20 mouse cellular contexts compared by ENCODE assay signal in the genomic region with DNA sequence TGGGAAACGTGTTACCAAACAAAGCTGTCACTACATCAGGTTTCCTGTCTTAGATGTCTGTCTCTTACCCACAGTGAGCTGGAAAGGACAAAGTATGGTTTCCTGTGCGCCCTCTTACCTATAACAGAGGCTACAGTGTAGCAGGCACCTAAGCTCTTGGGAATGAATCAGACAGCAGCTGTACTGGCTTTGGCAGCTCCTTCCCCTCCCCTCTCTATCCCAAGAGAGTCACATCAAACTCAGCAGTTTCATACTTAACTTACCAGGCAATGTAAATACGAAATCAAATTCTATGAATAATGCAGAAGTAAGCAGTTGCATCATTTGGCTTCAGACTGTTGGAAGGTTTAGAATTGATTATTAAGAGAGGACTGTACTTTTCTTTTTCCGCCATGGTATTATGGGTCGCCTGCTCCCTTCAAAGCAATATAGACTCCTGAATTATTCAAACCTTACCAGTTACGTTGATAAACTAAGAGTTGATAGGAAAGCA. TPM values are rescaled to one million over a fixed set of nuclear protein-coding genes. Genes with fewer than 3 reads are reported as not detected.
DNase-seq lines count a peak whose midpoint lies in the region; ATAC-seq and TF ChIP-seq lines count a peak whose summit lies in the region.
"Had no signal": no experiment of that assay in that cellular context is flagged by ENCODE, and none has a peak within 500 bp of the region (broad histone marks: within the 10 kb centered on the region; RNA-seq: fewer than 3 reads in every experiment).

No protein-coding gene starts in this region.

- no peak overlapping the region for H3K9ac ChIP-seq in midbrain, embryonic 15.5 days
- no peak overlapping the region for H3K9ac ChIP-seq in midbrain, postnatal 0 days (replicated peaks; ENCODE audit: low read length, poor library complexity, severe bottlenecking)
- no peak overlapping the region for H3K9ac ChIP-seq in midbrain, embryonic 16.5 days (ENCODE audit: low read depth, low read length)
- H3K9ac ChIP-seq: hindbrain, embryonic 13.5 days had no signal

- H3K4me3 ChIP-seq in gastrocnemius, adult 2 months = peak overlapping the region; percentile 56
- H3K4me3 ChIP-seq in midbrain, embryonic 15.5 days = no peak overlapping the region
- H3K4me3 ChIP-seq in midbrain, postnatal 0 days (ENCODE audit: low read depth, low read length) = no peak overlapping the region
- H3K4me3 ChIP-seq in midbrain, embryonic 16.5 days (ENCODE audit: low read depth, low read length) = no peak overlapping the region
- H3K4me3 ChIP-seq: embryonic facial prominence, embryonic 10.5 days; forebrain, embryonic 10.5 days; hindbrain, embryonic 13.5 days had no signal

- H3K36me3 ChIP-seq in midbrain, embryonic 15.5 days (replicated peaks) = no peaks in the 10 kb centered on the region
- no peaks in the 10 kb centered on the region for H3K36me3 ChIP-seq in midbrain, postnatal 0 days (ENCODE audit: insufficient read depth, low read length)
- H3K36me3 ChIP-seq in midbrain, embryonic 16.5 days (ENCODE audit: control insufficient read depth, insufficient read depth, low read length) = no peaks in the 10 kb centered on the region
- H3K36me3 ChIP-seq: embryonic facial prominence, embryonic 10.5 days; forebrain, embryonic 10.5 days; hindbrain, embryonic 13.5 days had no signal

- peak overlapping the region; percentile 95 for H3K27ac ChIP-seq in gastrocnemius, adult 2 months
- H3K27ac ChIP-seq in midbrain, embryonic 15.5 days = no peak overlapping the region
- no peak overlapping the region for H3K27ac ChIP-seq in midbrain, postnatal 0 days (ENCODE audit: low read depth, low read length)
- H3K27ac ChIP-seq in midbrain, embryonic 16.5 days (ENCODE audit: low read length) = no peak overlapping the region
- H3K27ac ChIP-seq: embryonic facial prominence, embryonic 10.5 days; forebrain, embryonic 10.5 days; hindbrain, embryonic 13.5 days; hindbrain, postnatal 0 days had no signal

- 61% methylated on average over 6 of the region's 6 CpGs for WGBS in midbrain, embryonic 15.5 days
- 56% methylated on average over 6 of the region's 6 CpGs for WGBS in midbrain, postnatal 0 days
- WGBS in midbrain, embryonic 16.5 days = 58% methylated on average over 6 of the region's 6 CpGs

- H3K4me2 ChIP-seq in midbrain, embryonic 15.5 days = no peak overlapping the region
- H3K4me2 ChIP-seq in midbrain, postnatal 0 days (ENCODE audit: low read depth, low read length, poor library complexity, severe bottlenecking) = no peak overlapping the region
- no peak overlapping the region for H3K4me2 ChIP-seq in midbrain, embryonic 16.5 days (ENCODE audit: low read length)
- H3K4me2 ChIP-seq: hindbrain, embryonic 13.5 days had no signal

- H3K4me1 ChIP-seq in midbrain, embryonic 15.5 days = no peaks in the 10 kb centered on the region
- H3K4me1 ChIP-seq in midbrain, postnatal 0 days (ENCODE audit: insufficient read depth, low read length) = no peaks in the 10 kb centered on the region
- H3K4me1 ChIP-seq in midbrain, embryonic 16.5 days (ENCODE audit: control insufficient read depth, insufficient read depth, low read length) = peaks cover 2% of the 10 kb centered on the region; the same call in 1 of the 2 replicates
- H3K4me1 ChIP-seq: embryonic facial prominence, embryonic 10.5 days; hindbrain, embryonic 13.5 days had no signal

- no peak for TF ChIP-seq CTCF in gastrocnemius, adult 2 months (IDR thresholded peaks at IDR 0.05)
- no peak for TF ChIP-seq CTCF in midbrain, postnatal 0 days (IDR thresholded peaks at IDR 0.05)

- DNase-seq in gastrocnemius, adult 2 months = no peak
- DNase-seq in gastrocnemius, adult 18-20 months (ENCODE audit: low spot score) = no peak
- no peak for DNase-seq in midbrain, postnatal 0 days (ENCODE audit: low spot score)
- no peak for DNase-seq in T-cell, adult 2 months (ENCODE audit: low spot score)
- DNase-seq in spleen, postnatal 4 days (ENCODE audit: low spot score in 2 of 2) = no peak
- DNase-seq: adrenal gland, postnatal 14 days; cerebellum, adult 18-20 months; cerebellum, adult 9-11 months; cerebellum, postnatal 36 days; gastrocnemius, postnatal 10 days; heart, postnatal 10 days; heart, postnatal 4 days had no signal

- intact Hi-C loops in gastrocnemius, adult 2 months (cut with DNase I) = no loop called here

- no peaks in the 10 kb centered on the region for H3K27me3 ChIP-seq in midbrain, embryonic 15.5 days (replicated peaks)
- no peaks in the 10 kb centered on the region for H3K27me3 ChIP-seq in midbrain, postnatal 0 days (ENCODE audit: insufficient read depth, low read length)
- no peaks in the 10 kb centered on the region for H3K27me3 ChIP-seq in midbrain, embryonic 16.5 days (ENCODE audit: control insufficient read depth, insufficient read depth, low read depth, low read length)
- H3K27me3 ChIP-seq: hindbrain, embryonic 13.5 days had no signal

- ATAC-seq in midbrain, embryonic 15.5 days (replicated peaks) = 0 out of 2 replicates have a peak, but pooled peaks have one; percentile 20
- no peak for ATAC-seq in midbrain, postnatal 0 days (ENCODE audit: low FRiP score)
- ATAC-seq in midbrain, embryonic 16.5 days = 0 out of 2 replicates have a peak, but pooled peaks have one; percentile 36
- ATAC-seq: activated CD4-positive, CD25-positive, alpha-beta regulatory T cell, adult 4 months; forebrain, embryonic 14.5 days; hindbrain, postnatal 0 days had no signal

- no peaks in the 10 kb centered on the region for H3K9me3 ChIP-seq in midbrain, embryonic 15.5 days
- H3K9me3 ChIP-seq in midbrain, postnatal 0 days (ENCODE audit: low read length) = no peaks in the 10 kb centered on the region
- no peaks in the 10 kb centered on the region for H3K9me3 ChIP-seq in midbrain, embryonic 16.5 days (replicated peaks; ENCODE audit: control insufficient read depth, low read length, poor library complexity, severe bottlenecking)
- H3K9me3 ChIP-seq: embryonic facial prominence, embryonic 10.5 days; forebrain, embryonic 10.5 days; hindbrain, embryonic 13.5 days had no signal

RNA-seq across cellular contexts. Expression of gene Agl, which starts 7.4 kb away (rescaled TPM):
- total RNA-seq in gastrocnemius, adult 2 months (2021) = 1,000 to 10,000 TPM in 1 of 2 experiments, 100 to 1,000 TPM in 1; 657 to 1,000 TPM
- 100 to 1,000 TPM; 606 to 681 TPM for total RNA-seq in gastrocnemius, adult 18-20 months (2021)
- 15.8 and 17.6 TPM in 2 replicates for polyA plus RNA-seq in midbrain, embryonic 15.5 days (2015; fragmentation: Nextera tagmentation; extraction: Ambion mirVana)
- total RNA-seq in midbrain, postnatal 0 days (2014; rRNA removed) = 18.9 and 19.6 TPM in 2 replicates
- 8.9 and 12.5 TPM in 2 replicates for polyA plus RNA-seq in midbrain, postnatal 0 days (2015; fragmentation: Nextera tagmentation; extraction: Ambion mirVana)
- 12.6 and 14.5 TPM in 2 replicates for polyA plus RNA-seq in midbrain, embryonic 16.5 days (2015; fragmentation: Nextera tagmentation; extraction: Ambion mirVana)

RNA-seq across cellular contexts. Expression of gene Frrs1, which starts 43.9 kb away (rescaled TPM):
- 1 to 10 TPM; 1.9 to 2.7 TPM for total RNA-seq in gastrocnemius, adult 2 months (2021)
- 1 to 10 TPM; 1.9 to 2.3 TPM for total RNA-seq in gastrocnemius, adult 18-20 months (2021)
- 6.5 and 6.8 TPM in 2 replicates for polyA plus RNA-seq in midbrain, embryonic 15.5 days (2015; fragmentation: Nextera tagmentation; extraction: Ambion mirVana)
- 3.8 and 7.3 TPM in 2 replicates for total RNA-seq in midbrain, postnatal 0 days (2014; rRNA removed)
- polyA plus RNA-seq in midbrain, postnatal 0 days (2015; fragmentation: Nextera tagmentation; extraction: Ambion mirVana) = 5.6 and 7.0 TPM in 2 replicates
- 6.9 and 7.6 TPM in 2 replicates for polyA plus RNA-seq in midbrain, embryonic 16.5 days (2015; fragmentation: Nextera tagmentation; extraction: Ambion mirVana)

Comparison
In these comparisons a context has a peak if more than half of its experiments do, and no peak if none do; other contexts are left out.
1. RNA of gene Agl, which starts 7.4 kb away (total RNA-seq): 657 to 1,000 TPM in gastrocnemius, adult 2 months and 606 to 681 TPM in gastrocnemius, adult 18-20 months; 18.9 to 19.6 TPM in midbrain, postnatal 0 days; every median in the first group is over 10 times any median in the second.